Mouse (Mus musculus) embryo, embryonic 10.5 days (tissue): ENCODE measurements around the gene C3ar1.
A peak's percentile ranks its signal among the peaks of the same experiment; 100 is the strongest.

Experiments
- DNase-seq: peaks from one replicate; pipeline ENCODE4 v3.0.0-alpha.2; 2015; ENCODE audit warnings: low spot score

The C3ar1 gene

DNA sequence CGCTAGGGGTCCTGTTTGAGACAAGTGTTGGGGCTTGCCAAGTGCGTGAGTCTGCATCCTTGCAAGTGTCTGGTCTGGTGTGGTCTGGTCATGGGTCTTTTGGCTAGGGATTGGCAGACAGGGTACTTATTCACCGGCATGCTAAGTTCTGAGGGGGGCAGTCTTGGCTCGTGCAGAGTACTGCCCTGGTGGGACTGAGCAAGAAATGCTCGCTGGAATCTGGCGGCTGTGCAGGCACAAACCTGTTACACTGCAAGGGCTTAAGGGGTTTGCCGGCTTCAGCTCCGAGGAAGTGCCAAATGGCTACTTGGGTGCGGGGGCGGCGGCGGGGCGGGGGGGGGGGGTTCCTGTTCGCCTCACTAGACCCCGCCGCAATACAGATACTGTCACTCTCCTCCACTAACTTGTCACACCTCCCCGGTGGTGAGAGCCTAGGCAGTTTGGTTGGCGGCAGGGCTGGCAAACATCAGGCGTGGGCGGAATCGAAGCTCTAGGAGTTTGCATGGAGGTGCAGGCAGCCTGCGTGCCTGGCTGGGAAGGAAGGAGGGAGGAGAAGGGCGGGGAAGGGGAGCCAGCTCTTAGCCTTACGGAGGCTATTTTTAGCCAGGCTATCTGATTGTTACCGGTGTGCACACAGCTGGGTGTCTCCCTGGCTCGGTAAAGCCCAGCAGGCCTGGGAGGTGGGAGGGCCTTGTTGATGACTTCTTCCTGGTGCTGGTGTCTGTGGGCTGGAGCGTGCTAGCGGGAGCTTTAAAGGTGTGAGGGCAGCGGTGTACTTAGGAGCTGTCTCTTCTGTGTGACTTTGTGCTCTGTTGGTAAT lies 29.8 kb downstream of the C3ar1 start:
- peak; percentile 55 for DNase-seq

DNA sequence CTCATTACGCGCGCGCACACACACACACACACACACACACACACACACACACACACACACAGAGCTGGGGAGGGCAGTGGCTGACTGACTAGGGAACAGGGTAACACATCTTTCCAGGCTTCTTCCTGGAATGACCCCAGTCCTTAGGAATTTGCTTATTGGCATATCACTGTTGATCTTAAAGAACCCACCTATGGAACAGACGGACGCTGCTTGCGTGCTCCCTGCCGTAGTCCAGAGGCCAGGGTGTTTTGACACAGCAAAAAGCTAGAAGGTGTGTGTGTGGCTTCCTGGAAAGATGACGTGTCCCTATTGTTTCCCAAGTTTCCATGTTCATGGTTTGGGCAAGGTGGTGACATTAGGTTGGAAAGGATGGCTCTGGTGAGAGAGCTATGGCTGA lies 30.8 kb downstream of the C3ar1 start:
- no peak for DNase-seq

DNA sequence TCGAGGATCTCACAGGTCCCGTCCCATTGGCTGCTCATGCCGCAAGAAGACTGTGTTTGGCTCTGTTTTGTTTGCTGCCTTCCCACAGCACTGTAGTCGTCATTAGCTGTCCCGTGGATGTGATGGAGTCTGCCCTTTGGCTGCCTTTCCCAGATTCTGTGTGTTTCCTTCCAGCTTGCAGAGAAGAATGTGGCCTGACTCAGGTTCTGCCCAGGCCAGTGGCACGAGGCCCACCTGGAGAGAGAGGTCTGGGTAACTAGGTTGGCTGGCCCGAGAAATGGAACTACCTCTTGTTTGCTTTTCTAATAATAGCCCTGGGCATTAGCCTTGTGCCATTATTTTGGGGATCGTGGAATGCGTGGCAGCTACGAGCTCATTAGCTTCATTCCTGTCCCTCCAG lies 31.9 kb downstream of the C3ar1 start:
- no peak for DNase-seq

DNA sequence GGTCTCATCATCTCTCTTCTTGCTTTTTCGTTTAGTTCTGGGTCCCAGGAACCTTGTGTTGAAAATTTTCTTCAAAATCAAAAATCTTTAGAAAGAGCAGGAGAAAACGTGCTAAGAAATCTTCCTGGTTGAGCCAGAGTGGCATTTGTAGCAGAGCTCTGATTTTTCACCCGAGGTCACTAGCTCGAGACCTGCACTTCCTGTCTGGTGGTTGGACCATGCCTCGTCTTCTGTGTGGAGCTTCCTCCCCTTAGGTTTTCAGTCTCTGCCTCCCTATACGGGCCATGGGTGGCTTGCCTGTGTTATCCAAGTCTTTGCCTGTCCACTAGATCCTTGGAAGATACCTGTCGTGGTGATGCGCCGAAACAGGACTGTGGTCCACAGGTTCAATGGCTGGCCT lies 34.1 kb downstream of the C3ar1 start:
- no peak for DNase-seq

DNA sequence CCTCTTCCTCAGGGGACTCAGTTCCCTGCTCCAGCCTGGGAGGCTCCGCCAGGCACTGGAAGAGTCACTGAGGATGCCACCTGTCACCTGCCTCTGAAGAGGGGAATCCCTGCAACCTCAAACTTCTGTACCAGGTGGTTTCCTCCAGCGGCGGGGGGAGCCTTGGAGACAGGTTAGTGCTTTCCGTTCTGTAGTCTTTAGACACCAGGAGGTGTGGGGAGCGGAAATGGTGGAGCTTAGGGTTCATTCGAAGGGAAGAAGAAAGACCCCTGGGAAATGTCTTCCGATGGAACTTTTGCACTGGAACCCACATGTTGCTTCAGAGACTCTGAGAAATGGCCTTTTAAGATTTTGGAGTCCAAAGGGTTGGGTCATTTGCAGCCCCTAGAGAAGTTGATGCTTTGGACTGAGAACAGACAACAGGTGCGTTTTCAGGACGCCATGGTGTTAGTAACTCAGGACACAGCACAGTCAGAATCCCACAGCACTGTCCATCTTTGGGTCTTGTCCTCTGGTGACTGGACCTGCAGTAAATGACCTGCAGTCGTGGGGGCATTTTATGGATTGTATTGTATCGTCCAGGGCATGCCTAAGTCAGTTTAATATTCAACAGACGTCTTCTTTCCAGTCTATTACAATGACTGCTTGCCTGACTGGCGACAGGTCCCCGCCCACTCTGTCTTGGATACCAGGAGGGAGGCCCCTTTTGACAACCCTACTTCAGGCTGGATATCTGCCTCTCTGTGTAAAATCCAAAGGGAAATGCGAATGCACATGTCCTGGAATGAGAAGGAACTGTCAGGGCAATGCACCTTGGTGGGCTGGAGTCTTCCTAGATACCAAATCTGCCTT lies 34.9 kb downstream of the C3ar1 start:
- no peak for DNase-seq

DNA sequence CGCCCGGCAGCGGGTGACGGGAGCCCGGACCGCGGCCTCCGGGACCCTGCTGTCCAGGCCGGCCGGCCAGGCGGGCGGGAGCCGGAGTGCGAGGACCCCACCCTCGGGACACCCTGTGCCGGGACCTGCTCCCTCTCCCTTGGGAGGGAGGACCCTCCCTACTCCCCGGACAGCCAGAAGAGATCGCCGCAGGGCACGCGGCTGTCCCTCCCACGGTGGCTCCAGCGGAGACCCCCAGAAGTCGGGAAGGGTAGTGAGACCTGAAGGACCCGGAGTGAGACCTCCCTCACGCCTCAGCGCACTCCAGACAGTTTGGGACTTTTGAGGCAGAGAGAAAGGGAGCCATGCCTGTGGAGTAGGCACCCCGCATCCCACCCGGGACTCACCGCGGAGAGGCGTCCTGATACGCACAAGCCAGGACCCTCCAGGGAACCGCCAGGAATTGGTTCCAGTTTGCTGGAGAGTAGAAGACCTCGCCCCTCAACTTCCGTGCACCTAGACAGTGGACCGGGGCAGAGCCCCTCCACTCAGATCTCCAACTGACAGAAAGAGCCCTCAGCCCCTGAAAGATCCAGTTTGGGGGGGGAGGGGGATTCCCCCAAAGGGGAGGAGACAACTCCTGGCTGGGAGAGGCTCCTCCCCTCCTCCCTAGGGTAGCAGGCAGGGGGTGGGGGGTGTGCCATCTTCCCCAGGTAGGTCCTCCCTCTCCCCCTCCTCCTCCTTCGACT lies 35.7 kb downstream of the C3ar1 start:
- peak; percentile 56 for DNase-seq

DNA sequence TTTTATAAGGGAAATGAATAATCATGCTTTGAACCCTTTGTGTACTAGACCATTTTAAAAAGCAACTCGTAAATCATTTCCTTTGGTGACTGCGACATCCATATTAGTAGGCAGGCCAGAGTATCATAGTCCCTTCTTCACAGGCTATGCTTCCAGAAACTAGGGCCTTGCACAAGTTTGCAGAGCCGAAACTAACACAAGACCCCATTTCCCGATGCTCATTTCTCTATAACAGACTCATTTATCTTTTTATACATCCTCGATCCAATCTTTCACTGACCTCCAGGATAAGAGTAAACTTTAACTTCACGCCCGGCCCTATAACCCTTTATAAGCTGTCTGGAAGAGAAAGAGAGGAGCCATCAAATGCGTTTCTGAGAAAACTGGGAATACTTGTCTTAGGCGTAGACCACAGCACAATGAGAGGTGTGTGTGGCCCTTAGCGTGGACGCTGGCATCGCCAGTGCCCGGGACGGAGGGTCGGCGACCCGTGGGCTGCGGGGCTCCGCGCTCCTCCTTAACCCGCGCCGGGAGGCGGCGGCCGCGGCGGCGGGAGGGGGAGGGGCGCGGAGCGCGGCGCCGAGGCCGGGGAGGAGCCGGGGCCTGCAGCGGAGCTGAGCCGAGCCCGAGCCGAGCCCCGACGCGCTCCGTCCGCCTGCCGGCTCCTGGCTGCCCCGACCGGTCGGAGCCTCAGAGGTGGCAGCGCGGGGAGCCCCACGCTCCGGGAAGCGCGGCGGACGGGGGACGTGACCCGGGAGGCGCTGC lies 36.5 kb downstream of the C3ar1 start, which contains the start of gene Foxj2:
Foxj2 (plus strand) TSS at position 609 of the 765 bp plus-strand sequence.
- DNase-seq, result peak; percentile 68

DNA sequence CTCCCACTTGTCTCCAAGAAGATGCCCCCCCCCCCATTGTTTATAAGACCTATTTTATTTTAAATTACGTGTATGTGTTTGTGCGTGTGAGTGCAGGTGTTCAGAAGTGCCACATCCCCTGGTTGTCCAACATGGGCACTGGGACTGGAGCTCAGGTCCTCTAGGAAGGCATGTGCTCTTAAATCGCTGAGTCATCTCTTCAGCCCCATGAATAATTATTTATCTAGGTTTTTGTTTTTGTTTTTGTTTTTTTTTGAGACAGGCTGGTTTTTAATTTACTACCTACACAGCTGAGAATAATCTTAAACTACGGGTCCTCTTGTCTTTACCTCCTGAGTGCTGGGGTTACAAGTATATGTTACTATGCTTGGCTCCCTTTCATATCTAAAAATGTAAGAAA lies 42.3 kb downstream of the C3ar1 start:
- no peak for DNase-seq

DNA sequence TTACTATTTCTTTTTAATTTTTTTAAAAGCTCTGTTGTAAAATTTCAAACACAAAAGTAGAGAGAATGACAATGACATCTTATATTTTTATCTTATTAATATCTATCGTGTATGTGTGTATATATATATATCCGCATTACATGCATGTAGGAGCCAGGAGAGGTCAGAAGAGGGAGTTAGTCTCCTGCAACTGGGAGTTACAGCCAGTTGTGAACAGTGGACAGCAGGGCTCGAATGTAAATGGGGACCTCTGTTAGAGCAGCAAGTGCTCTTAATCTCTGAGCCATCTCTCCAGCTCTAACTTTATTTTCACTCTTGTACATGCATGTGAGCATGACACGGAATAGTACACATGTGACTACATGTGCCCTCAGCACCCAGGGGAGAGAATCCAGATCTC lies 43.2 kb downstream of the C3ar1 start:
- DNase-seq, result no peak

DNA sequence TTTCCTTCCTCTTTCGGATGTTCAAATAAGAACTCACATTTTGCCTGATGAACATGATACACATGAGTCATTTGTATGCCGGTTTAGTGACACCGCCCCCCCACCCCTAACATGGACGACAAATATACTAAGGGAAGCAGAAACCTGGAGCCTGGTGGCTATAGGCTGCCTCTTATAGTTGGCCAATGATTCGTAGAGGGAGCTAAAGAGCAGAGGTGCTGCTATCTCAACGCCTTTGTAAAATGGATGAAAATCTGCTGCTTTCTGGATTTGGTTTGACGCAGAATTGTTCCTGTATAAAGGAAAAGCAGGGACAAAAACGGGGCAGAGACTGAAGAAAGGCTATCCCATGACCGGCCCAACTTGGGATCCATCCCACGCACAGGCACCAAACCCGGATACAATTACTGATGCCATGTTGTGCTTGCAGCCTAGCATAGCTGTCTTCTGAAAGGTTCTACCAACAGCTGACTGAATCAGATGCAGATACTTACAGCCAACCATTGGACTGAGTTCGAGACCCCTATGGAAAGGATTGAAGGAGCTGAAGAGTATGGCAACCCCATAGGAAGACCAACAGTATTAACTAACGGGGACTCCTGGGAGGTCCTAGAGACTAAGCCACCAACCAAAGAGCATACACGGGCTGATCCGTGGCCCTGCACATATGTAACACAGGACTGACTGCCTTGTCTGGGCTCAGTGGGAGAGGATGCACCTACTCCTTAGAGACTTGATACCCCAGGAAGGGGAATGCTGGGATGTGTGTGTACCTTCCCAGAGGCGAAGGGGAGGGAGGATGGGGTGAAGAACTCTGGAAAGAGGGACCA lies 44.0 kb downstream of the C3ar1 start:
- DNase-seq, result peak; percentile 83

DNA sequence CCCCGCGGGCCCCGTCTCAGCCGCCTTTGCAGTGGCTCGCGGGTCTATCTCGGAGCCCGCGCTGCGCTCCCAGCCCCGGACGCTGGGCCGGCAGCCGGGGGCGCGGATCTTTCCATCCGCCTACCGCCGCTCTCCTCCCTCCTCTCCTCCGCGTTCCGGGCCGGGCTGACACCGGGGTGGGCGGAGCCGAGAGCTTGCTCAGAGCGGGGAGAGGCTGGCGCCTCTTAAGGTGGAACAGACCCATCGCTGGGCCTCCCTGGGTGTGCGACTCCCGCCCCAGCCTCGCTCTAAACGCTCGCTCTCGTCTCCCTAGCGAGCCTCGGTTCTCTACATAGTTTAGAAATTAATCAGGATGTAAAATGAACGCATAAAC lies 44.7 kb downstream of the C3ar1 start:
- DNase-seq, result peak; percentile 89

DNA sequence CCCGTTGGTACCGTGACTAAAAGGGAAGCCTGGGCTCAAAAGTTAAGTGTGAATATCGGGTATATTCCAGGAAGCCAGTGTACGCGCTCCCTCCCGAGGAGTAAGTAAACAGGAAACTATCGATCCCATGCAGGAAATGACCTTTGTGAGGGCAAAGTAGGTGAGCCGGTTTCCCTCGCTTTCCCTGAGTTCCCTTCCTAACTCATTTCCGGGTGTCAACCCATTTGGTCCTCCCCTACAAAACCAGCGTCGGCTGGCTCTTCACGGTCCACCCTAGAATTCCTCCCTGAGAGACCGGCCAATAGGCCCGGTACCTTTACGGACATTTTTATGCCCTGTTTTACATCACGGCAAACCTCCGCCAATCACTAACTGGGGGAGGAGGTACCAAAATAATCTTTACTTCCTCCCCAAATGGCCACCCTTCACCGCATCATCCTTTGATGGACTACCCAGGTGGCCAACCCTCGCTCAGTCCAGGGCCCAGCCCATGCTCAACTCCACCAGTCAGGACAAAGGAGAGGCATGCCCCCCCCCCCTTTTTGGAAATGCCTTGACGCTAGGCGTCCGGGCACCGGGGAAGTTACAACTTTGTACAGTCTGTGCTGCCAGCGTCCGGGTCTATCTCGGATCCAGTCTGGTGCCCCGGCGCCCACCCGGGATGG lies 45.2 kb downstream of the C3ar1 start:
- DNase-seq, result peak; percentile 98

DNA sequence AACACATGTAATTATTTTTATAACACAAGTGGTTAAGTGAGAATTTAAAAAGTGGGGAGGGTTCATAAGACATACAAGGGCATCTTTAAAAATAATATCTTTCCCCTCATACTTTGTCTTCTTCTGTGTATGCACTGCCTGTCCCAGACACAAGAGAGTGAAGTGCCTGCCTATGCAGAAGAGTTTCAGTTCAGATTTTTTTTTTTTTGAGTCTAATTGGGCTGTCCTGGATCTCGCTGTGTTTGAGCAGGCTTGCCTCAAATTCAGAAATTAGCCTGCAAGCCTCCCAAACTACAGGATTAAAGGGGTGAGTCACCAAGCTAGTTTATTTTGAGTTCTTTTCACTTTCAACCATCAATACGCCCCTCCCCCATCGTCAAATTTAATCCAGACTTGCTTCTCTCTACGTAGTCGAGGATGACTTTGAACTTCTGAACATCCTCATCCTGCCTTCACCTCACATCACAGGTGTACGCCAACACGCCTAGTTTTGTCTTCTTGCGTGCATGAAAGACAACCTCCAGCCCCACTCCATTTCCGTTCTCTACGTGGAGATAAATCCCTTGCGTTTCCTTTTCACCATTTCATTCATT lies 45.8 kb downstream of the C3ar1 start:
- no peak for DNase-seq

DNA sequence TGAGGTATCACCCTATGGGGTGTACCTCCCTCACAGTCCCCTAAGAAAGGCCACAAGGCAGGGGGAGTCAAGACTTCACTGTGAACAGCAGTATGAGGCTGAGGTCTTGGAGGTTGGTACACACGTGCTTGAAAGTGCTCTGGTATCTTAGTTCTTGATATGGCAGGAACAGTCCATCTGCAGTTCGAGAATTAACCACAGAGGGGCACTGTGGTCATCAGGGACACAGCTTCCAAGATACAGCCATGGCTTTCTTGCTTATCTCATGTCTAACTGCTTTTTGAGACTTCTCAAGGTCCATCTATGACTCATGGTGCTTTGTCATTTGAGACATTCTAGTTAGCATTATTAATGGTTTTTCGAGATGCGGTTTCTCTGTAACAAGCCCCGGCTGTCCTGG lies 51.5 kb downstream of the C3ar1 start:
- DNase-seq, result peak; percentile 88

DNA sequence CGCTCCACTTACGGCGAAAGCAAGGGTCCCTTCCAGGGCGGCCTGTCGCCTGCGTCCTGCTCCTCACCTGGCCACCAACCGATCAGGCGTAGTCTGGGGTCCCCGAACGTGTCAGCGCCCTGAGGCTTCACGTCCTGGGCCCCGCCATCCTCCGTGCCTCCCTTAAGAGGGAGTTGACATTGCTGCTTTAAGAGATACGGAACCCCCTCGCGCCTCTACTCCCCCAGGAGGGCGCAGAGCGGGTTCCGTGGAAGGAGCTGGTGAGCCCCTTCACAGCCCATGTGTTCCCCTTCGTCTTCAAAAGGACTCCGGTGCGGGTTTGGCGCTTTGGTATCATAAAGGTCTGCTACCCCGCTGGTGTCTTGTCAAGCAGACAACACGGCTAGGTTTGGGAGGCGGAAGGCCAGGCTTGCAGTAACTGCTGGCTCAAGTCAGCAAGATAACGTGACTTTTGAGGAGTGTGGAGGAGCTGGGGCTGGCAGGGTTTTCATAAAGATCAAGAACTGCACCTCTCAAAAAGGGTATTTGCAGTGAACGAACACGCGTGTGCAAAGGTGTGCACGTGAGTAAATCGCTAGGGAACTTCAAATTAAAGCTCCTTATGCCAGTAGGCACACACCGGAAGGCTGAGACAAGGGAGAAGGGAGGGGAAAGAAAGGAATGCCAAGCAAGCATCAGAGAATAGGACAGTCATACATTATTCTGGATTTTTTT lies 54.0 kb downstream of the C3ar1 start:
- DNase-seq, result peak; percentile 61

DNA sequence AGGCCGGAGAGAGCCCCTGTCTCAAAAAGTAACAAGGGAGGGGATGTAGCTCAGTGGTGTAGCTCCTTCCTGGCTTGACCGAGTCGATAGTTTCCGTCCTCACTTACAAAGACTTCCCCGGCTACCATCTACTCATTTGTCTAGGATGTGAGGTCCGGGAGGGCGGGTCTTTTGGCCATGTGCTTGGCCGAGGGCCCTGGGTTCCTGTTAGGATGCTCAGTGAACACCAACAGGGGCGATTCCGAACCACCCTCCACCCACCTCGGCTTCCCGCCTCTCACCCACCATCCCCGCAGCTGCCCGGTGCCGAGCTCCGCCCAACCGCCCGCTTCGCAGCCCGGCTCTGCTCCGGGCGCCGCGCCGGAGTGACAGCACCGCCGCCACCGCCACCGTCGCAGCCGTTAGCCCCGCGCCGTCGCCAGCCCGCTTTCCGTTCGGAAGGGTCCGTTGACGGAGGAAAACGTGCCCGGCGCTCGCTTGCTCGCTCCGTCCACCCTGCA lies 54.6 kb downstream of the C3ar1 start, which contains the start of gene Slc2a3:
Slc2a3 (minus strand) TSS at position 340 of the 500 bp plus-strand sequence.
- DNase-seq, result peak; percentile 76

DNA sequence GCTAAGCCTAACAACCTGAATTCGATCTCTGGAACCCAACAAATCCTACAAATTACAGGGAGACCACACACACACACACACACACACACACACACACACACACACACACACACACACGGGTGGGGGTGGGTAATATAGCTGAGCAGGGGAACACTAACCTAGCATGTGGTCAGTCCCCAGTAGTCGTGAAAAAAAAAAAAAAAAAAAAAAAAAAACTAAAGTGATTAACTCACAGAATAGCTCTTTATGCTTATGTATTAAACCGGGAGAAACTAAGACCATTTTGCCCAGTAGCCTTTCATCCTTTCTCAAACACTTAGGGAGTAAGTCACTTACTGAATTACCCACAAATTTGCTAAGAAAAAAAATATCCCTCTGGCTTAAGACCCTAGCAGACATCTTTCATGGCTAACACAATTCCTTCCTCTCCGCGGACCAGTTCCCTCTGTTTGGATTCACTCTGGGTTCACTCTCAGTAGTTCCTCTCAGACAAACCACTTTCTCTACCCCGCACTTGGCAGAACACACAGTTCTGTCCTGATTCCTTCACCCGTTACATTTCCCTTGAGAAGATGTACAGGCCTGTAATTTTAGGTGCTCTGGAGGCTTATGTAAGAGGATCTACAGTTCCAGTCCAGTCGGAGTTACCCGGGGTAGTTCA lies 55.2 kb downstream of the C3ar1 start:
- DNase-seq, result no peak
